Mouse (Mus musculus) frontal cortex, postnatal 10 days (tissue): ENCODE measurements around the gene Slc25a15.

Experiments
- DNase-seq, 2 experiments: peaks; one replicate each; pipeline ENCODE4 v3.0.0; 2022; ENCODE audit warnings: low spot score in 2 of 2, mixed read lengths in 1 of 2

The Slc25a15 gene

GRCm38 (mm10) chr8:22398142-22398951 lies at the start of gene Slc25a15:
TSS of gene Slc25a15 (minus strand) at chr8:22398597.
- peak; percentile 75 to 87 for DNase-seq

- no peak for DNase-seq
Measured at GRCm38 (mm10) chr8:22411971-22412370, 13.6 kb upstream of the Slc25a15 start.

GRCm38 (mm10) chr8:22411282-22411702 lies 12.9 kb upstream of the Slc25a15 start, which contains the start of gene Mrps31:
TSS of gene Mrps31 (plus strand) at chr8:22411361.
- peak; percentile 73 to 79 for DNase-seq

- DNase-seq: no peak
Measured at GRCm38 (mm10) chr8:22410688-22411281, 12.4 kb upstream of the Slc25a15 start.

- no peak for DNase-seq
Measured at GRCm38 (mm10) chr8:22405733-22406132, 7.3 kb upstream of the Slc25a15 start.

- no peak for DNase-seq
Measured at GRCm38 (mm10) chr8:22403235-22403634, 4.8 kb upstream of the Slc25a15 start.

- no peak for DNase-seq
Measured at GRCm38 (mm10) chr8:22400593-22400992, 2.2 kb upstream of the Slc25a15 start.

GRCm38 (mm10) chr8:22399285-22399880 lies 986 bp upstream of the Slc25a15 start:
- DNase-seq: no peak

GRCm38 (mm10) chr8:22397811-22398141 lies 621 bp downstream of the Slc25a15 start:
- DNase-seq: no peak

- no peak for DNase-seq
Measured at GRCm38 (mm10) chr8:22395256-22395655, 3.1 kb downstream of the Slc25a15 start.

GRCm38 (mm10) chr8:22394471-22394870 lies 3.9 kb downstream of the Slc25a15 start:
- DNase-seq: no peak

GRCm38 (mm10) chr8:22390766-22391463 lies 7.5 kb downstream of the Slc25a15 start:
- no peak for DNase-seq

GRCm38 (mm10) chr8:22389874-22390273 lies 8.5 kb downstream of the Slc25a15 start:
- no peak for DNase-seq

- DNase-seq: no peak
Measured at GRCm38 (mm10) chr8:22385158-22385557, 13.2 kb downstream of the Slc25a15 start.

- DNase-seq: no peak
Measured at GRCm38 (mm10) chr8:22382824-22383595, 15.4 kb downstream of the Slc25a15 start.

GRCm38 (mm10) chr8:22380934-22381333 lies 17.5 kb downstream of the Slc25a15 start:
- no peak for DNase-seq

GRCm38 (mm10) chr8:22376903-22377302 lies 21.5 kb downstream of the Slc25a15 start:
- DNase-seq: peak in 1 of 2 experiments; percentile 25

- no peak for DNase-seq
Measured at GRCm38 (mm10) chr8:22376311-22376710, 22.1 kb downstream of the Slc25a15 start.

GRCm38 (mm10) chr8:22359882-22360281 lies 38.5 kb downstream of the Slc25a15 start:
- no peak for DNase-seq

GRCm38 (mm10) chr8:22359359-22359758 lies 39.0 kb downstream of the Slc25a15 start:
- no peak for DNase-seq

- no peak for DNase-seq
Measured at GRCm38 (mm10) chr8:22335426-22335825, 63.0 kb downstream of the Slc25a15 start.
